Mouse (Mus musculus) ES-E14 (cell line): Measurements from ENCODE around the gene Frem3.

Source experiments
- CHD2 ChIP-seq: IDR thresholded peaks from 2 replicates; pipeline ENCODE4 v1.6.1; 2014; ENCODE audit warnings: mild to moderate bottlenecking, low read depth, low read length, inconsistent platforms
- HCFC1 ChIP-seq: IDR thresholded peaks from 2 replicates; pipeline ENCODE4 v1.6.1; 2012; ENCODE audit warnings: low read length, inconsistent platforms, borderline replicate concordance; ENCODE audit not compliant: insufficient read depth
- MAFK ChIP-seq: IDR thresholded peaks from 2 replicates; pipeline ENCODE4 v1.6.1; 2014; ENCODE audit warnings: mild to moderate bottlenecking, low read depth, low read length, inconsistent platforms; ENCODE audit not compliant: insufficient read depth
- ZC3H11A ChIP-seq: IDR thresholded peaks from 2 replicates; pipeline ENCODE4 v1.6.1; 2012; ENCODE audit warnings: low read depth, mild to moderate bottlenecking, inconsistent platforms, low read length, borderline replicate concordance
- ZNF384 ChIP-seq: IDR thresholded peaks from 2 replicates; pipeline ENCODE4 v1.6.1; 2012; ENCODE audit warnings: low read depth, low read length, inconsistent platforms

GRCm38 (mm10) chr8:80610549-80611440 lies at the start of gene Frem3:
- TF ChIP-seq ZNF384 (no peak), CHD2 (no peak), MAFK (no peak), ZC3H11A (no peak), HCFC1 (no peak)
